Mouse (Mus musculus) CD4-positive, CD25-positive, alpha-beta regulatory T cell, adult 2 months (primary cell): Measurements from ENCODE around the gene Fam166a.

Experiments used
- DNase-seq: peaks from one replicate; pipeline ENCODE4 v3.0.0-alpha.2; 2012; ENCODE audit warnings: low read depth, low spot score

The Fam166a gene

GRCm38 (mm10) chr2:25223681-25224491 lies 5.3 kb downstream of the Fam166a start:
- no peak for DNase-seq

GRCm38 (mm10) chr2:25224492-25224765 lies 5.9 kb downstream of the Fam166a start, which contains the start of gene Tubb4b:
Tubb4b (minus strand) TSS chr2:25224702.
- no peak for DNase-seq

DNA sequence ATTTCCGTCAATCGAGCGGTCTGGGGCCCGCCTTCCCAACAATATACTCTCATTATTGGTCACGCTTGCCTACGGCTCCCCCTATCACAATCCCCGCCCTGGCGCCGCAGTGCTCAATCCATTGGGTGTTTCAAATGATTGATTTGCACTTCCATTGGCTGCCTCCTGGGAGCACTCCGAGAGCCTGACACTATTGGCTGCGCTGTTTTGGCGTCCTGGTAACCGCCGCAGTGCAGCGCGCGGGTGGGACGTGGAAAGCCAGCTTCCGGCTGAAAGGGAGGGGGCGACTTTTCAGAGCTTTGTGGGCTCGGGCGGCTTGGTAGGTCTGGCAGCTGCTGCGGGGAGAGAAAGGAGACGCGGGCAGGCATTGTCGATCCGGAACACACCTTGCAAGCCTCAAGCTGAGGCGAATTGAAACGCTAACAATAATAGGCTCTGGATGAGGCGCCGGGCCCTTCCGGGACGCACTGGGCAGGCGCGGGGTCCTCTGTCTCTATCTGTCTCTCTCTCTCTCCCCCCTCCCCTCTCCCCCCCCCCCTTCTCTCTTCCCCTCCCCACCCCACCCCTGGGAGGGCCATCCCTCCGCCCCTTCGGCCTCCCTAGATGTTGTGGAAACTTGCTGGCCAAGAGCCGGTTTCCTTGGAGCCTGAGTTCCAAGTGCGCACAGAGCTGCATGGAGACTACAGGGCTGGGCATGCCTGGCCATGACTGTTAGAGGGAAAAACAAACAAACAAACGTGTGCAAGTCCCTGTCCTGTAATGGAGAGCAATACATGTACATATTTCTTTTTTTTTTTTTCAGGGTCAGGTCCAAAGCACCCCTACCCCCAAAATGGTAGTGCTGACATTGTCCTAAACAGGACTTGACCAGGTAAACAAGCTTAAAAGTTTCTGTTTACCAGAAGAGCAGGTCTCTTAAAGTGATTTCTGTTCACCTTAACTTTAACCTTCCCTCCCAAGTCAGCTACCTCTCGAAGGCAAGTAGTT lies 6.5 kb downstream of the Fam166a start:
- peak; percentile 98 for DNase-seq

- no peak for DNase-seq
Observed at GRCm38 (mm10) chr2:25225811-25226379, 7.3 kb downstream of the Fam166a start.

DNA sequence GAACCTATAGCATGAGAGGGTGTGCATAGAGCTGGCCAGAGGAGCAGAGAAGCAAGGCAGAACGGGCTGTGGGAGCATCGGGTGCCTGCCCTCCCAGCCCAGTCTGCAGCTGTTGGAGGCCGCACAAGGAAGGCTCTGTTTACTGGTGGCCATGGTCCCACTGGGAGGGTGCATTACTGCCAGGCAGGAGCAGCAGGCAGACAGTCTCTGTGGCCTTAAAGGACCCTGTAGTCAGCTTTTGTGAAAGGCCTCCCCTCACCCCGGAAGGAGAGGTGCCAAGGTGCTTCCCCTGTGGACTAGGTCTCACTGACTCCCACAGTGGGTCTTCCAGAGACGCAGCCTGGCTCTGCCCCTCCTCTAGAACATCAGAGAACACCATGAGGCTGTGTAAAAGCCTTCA lies 8.3 kb downstream of the Fam166a start:
- no peak for DNase-seq

DNA sequence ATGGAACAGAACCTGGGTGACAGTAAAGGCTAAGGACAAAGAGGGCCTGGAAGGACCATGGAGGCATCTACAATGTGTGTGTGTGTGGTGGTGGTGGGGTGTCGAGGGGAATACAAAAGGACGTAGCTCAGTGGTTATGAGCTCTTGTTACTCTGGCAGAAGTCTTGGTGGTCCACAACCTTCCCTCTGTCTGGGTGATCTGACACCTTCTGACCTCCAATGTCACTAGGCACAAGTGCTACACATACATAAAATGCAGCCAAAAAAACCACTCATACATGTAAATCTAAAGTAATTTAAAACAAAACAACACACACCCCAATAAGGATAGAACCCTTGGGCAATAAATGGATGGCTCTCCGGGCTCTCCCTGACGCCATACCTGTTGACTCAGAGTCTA lies 8.9 kb downstream of the Fam166a start:
- no peak for DNase-seq

DNA sequence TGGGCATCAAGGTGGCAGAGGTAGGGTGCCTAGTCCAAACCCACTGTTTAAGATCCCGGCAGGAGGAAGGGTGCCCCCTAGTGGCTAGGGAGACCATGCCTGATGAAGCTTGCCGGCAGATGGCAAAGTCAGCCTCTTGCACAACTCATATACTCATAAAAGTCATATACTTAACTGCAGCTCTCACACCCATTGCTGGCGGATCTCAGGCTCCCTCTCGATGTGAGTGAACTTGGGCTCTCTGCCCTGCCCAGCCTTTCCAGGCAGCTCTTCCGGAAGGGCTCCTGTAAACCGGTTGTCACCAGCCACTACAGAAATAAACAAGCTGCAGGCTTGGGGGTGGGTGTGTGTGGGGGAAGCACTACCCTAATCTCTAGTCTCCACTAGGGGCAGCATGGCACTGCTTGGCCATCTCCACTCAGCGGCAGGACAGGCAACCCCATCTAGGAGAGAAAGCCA lies 9.9 kb downstream of the Fam166a start:
- peak; percentile 93 for DNase-seq

DNA sequence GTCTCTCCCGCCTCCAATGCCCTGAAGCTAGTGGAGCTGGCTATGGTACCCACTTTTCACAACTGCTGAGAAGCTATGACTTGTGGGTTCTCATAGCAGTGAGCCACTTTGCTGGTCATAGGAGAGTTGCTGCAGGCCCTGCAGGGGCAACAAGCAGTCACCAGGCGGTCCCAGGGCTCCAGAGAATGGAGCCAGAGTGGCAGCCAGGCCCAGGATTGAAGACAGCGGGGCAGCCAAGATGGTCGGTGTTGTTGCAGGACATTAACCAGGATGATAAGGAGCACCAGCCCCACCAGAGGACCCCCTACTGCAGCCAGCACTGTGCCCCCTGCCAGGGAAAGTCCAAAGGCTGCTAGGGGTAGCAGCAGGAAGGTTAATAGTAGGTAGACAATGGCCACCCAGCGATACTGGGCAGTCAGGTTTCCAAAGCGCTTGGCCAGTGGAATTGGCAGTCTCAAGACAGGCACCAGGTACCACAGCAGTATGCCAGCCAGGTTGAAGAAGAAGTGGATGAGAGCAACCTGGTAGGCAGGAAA lies 10.5 kb downstream of the Fam166a start:
- no peak for DNase-seq

DNA sequence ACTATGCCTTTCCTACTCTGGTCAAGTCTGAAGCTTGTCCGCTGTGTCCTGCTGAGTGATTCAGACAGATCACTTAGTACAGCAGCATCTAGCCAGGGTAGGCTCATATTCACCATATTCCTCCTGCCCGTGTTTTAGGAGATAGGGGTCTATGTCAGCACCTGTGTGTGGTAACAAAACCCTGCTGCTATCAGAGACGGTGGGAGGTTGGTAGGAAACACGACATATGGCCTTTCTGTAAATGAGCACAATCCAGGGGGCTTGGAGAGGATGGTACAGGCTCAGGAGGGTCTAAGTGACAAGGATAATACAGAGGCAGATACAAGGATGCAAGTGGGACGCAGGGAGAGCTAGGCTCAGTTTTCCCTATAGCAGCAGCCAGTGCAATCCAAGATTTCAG lies 11.0 kb downstream of the Fam166a start:
- no peak for DNase-seq

DNA sequence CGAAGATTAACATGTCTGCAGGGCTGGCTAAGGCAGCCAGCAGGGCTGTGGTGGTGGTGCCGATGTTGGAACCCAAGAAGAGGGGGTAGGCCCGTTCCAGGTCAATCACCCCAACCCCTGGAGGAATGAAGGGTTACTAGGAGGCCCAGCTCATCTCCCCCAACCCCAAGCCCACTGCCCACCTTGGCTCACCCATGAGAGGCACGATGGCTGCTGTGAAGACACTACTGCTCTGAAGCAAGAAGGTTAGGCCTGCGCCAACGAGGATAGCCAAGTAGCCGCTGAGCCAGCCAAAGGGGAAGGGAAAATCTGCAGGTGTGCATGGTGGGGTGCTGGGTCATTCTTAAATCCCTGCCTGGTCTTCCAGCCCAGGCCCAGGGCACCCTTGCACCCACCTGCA lies 12.0 kb downstream of the Fam166a start:
- DNase-seq, result no peak

- no peak for DNase-seq
Observed at GRCm38 (mm10) chr2:25231038-25231437, 12.5 kb downstream of the Fam166a start.

GRCm38 (mm10) chr2:25233421-25233820 lies 14.9 kb downstream of the Fam166a start:
- no peak for DNase-seq

DNA sequence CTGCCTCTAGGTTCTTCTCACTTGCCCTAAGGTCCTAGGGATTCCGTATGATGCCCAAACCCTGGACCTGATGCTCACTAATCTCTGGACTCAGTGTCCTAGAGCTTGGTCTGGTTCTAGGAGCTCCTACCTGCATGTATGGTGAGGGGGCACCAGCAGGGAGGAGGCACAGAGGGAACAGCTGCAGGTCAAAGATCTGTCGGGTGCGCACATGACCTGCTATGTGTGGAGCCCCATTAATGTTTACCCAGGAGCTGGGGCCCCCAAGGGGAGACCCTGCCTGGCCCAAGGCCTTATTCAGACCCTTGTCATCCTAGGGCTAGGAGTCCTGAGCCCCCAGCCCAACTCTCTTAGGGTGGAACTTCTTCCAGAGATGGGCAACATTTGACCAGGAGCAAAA lies 15.5 kb downstream of the Fam166a start, which contains the start of gene Slc34a3:
Gene Slc34a3 (minus strand): TSS at position 315 of the 400 bp plus-strand sequence.
- no peak for DNase-seq

GRCm38 (mm10) chr2:25234551-25235220 lies 16.1 kb downstream of the Fam166a start:
- DNase-seq, result no peak

DNA sequence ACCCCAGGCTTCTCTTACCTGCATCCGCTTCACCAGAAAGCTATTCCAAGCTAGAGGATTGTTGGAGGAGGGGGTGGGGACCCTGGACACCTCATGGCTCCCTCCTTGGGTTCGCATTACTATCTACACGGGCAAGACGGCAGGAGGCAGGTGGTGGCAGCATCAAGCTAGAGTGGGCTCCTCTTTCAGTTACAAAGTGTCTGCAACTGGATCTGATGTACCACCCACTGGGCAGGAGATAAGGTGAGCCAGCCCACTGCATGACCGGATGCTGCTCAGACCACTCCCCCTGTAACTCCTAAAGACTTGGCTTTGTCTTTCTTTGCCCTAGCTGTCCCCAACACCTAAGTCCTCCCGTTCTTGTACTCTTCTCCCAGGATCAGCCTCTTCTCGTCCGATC lies 18.1 kb downstream of the Fam166a start, which contains the start of gene Rnf224:
Gene Rnf224 (minus strand): TSS at position 174 of the 400 bp plus-strand sequence.
- DNase-seq, result no peak

DNA sequence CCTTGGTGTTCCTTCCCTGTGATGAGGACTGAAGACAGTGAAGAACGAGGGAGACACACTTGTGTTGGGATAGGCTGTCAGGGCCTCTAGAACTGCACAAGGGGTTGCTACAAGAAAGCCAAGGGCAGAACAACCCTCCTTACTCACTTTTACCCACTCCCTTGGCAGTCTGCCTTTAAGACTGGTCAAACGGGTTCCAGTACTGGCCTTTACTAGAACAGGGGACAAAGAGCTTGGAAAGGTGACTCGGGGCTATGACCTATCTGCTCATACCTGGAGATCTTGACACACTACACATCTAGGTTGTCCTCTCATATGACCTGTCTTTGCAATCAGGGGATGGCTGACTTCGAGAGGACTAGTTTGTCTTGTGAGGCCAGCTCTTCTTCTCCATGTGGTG lies 19.0 kb downstream of the Fam166a start:
- DNase-seq, result no peak

- DNase-seq, result no peak
Observed at GRCm38 (mm10) chr2:25238106-25238505, 19.6 kb downstream of the Fam166a start.

GRCm38 (mm10) chr2:25239766-25240165 lies 21.2 kb downstream of the Fam166a start:
- DNase-seq, result no peak

GRCm38 (mm10) chr2:25240310-25240709 lies 21.8 kb downstream of the Fam166a start:
- no peak for DNase-seq

DNA sequence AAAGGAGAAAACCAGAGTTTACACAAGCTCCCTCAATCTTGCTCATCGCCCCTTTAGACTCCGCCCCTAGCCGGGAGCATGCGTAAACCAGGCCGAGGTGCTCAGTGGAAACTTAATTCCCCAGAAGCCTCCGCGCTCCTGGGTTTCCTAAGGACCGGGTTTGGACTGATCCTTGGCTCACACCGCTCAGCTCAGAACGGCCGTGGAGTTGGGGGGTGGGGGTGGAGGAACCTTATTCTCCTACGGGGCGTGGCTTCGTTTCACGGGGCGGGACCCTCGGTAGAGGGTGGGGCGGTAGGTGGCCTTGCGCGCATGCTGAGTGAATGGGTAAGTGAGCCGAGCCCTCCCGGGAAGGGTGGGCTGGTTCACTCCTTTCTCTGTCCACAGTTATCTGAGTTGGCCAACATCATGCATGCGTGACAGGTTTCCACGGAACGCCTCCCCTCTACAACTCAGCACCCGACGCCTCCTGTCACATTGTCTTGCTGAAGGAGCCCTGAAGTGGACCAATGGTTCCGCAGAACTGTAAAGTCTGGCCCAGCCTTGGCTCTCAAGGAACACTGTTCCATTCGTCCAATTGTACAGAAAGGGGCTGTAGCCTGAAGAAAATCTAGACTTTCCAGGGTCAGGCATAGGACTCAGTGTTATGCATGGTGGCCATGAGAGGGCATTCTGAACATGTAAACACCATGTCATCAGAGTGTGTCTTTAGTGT lies 22.3 kb downstream of the Fam166a start:
- DNase-seq, result peak; percentile 80

- peak; percentile 46 for DNase-seq
Observed at GRCm38 (mm10) chr2:25241438-25241775, 22.9 kb downstream of the Fam166a start.
